Mouse (Mus musculus) bone marrow, adult 2 months (tissue): ENCODE data around the gene Pkn1. TPM values are rescaled to one million over a fixed set of nuclear protein-coding genes. Genes with fewer than 3 reads are reported as not detected.
A peak's percentile ranks its signal among the peaks of the same experiment; 100 is the strongest.

Experiments
- H3K27ac ChIP-seq: fragments of 200-500 bp; 2 replicates; pipeline ENCODE4 v1.5.1; 2012; ENCODE audit warnings: low read depth, mild to moderate bottlenecking, control low read depth, inconsistent platforms, low read length; ENCODE audit not compliant: control insufficient read depth, poor library complexity, insufficient read depth
- H3K4me1 ChIP-seq: fragments of 200-500 bp; 2 replicates; pipeline ENCODE4 v1.6.1; 2011; ENCODE audit warnings: low read length; ENCODE audit not compliant: control insufficient read depth, insufficient read depth
- H3K4me3 ChIP-seq: fragments of 200-500 bp; replicated peaks from 2 replicates; pipeline ENCODE3; 2011; ENCODE audit warnings: mild to moderate bottlenecking, low read depth, low read length, control low read depth; ENCODE audit not compliant: control insufficient read depth
- CTCF ChIP-seq: fragments of 200-500 bp; IDR thresholded peaks from 2 replicates; pipeline ENCODE4 v1.5.1; 2011; ENCODE audit warnings: low read length, control low read depth; ENCODE audit not compliant: control insufficient read depth, insufficient read depth
- POLR2A ChIP-seq: fragments of 200-500 bp; IDR thresholded peaks from 2 replicates; pipeline ENCODE4 v1.6.1; 2011; ENCODE audit warnings: low read depth, mild to moderate bottlenecking, control low read depth, low read length, borderline replicate concordance; ENCODE audit not compliant: control insufficient read depth
- WGBS: fragments of 180-500 bp; shearing (Covaris S2); methylation state at CpG from one replicate; pipeline ENCODE4 v1.1.7; 2018; 5-methylcytosine and 5-hydroxymethylcytosine counted together
- polyA plus RNA-seq: library from polyadenylated mRNA; stranded (reverse); fragments of >200 nt; gene quantifications from 2 replicates; pipeline ENCODE4 v1.2.4, GENCODE M21; 2011; ENCODE audit warnings: low replicate concordance; ENCODE audit not compliant: missing spikeins, insufficient read depth, insufficient read length

The Pkn1 gene
- polyA plus RNA-seq, 1 experiment = 94.3 TPM

- peaks cover 13% of the 10 kb centered on the region for H3K4me1 ChIP-seq
Measured at GRCm38 (mm10) chr8:83699566-83699965, 587 bp upstream of the Pkn1 start.

GRCm38 (mm10) chr8:83698291-83698660, 703 bp downstream of the Pkn1 start:
- Histone ChIP-seq H3K4me3 (peak overlapping the region; percentile 92), H3K27ac (peak overlapping the region; percentile 98), H3K4me1 (peaks cover 17% of the 10 kb centered on the region)
- TF ChIP-seq POLR2A (peak; percentile 42; the same call in 1 of the 2 replicates), CTCF (0 out of 2 replicates have a peak, but pooled peaks have one; percentile 1)
- under 1% methylated on average over 15 of the region's 15 CpGs for WGBS

More at GRCm38 (mm10) chr8:83699566-83699965, 587 bp upstream of the Pkn1 start:
- H3K4me3 ChIP-seq = peak overlapping the region; percentile 89
- no peak for TF ChIP-seq POLR2A
- TF ChIP-seq CTCF = no peak
- WGBS = 4% methylated on average over 9 of the region's 9 CpGs
- peak overlapping the region; percentile 95 for H3K27ac ChIP-seq

DNA sequence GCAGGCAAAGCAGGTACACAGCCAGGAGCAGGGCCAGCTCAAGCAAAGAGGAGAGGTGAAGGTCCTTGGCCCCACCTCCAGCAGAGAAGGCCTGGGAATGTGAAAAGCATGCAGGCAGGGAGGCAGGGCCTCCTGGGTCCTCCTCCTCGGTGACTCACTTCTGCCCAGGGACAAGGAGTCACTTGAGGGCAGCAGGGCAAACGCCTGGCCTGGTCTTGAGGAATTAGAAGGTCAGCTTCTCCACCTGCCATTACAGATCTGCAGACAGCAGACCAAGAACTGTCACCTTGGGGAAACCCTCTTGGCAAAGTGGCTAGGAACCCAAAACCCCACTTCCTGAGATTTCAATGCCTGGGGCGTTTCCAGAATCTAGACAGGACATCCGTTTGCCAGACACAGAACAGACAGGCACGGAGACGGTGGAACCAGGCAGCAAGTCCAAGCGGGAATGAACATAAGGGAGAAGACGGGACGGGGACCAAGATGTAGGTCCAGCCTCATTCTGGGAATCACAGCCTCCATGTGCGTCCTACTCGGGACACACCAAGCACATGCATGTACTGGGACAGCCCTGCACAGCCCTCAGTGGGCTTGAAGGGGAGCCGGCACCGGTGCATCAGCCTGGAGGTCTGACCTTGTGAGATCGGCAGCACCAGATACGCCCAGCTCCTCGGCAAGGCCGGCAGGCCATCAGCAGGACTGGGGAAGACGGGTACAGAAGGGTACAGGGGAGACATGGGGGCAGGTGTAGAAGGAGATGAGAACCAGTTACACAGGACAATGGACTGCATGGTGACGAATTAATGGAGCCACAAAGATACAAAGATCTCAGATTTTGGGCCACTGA, 1.4 kb downstream of the Pkn1 start:
- Histone ChIP-seq H3K27ac (peak overlapping the region; percentile 98), H3K4me3 (peak overlapping the region; percentile 92), H3K4me1 (peaks cover 17% of the 10 kb centered on the region)
- 11% methylated on average over 19 of the region's 19 CpGs for WGBS
- TF ChIP-seq POLR2A = no peak
- no peak for TF ChIP-seq CTCF

DNA sequence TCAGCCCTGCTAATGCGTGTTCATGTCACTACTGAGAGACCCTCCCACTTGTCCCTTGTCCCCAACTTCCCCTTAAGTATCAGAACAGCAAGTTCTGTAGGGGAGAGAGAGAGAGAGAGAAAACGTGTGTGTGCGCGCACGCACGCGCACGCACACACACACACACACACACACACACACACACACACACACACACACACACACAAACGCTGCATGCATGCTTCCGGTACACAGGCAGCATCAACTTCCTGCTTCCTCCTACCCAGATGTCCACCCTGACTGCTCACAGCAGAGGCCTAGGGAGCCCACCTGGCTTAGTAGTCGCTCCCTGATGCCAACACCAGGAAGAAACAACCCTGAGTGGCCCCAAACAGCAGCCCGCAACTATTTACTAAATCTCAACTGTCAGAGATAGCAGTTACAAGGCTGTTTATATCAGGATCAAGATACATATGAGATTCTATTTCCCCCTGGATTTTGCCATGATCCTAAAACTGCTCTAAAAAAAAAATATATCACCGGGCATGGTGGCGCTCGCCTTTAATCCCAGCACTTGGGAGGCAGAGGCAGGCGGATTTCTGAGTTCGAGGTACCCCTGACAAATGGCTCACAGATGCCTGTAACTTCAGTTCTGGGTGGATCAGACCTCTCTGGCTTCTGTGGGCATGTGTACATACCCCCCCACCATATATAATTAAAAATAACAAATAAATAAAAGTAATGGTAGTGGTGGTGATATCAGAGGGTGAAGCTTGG, 3.5 kb downstream of the Pkn1 start:
- 49% methylated on average over 9 of the region's 17 CpGs for WGBS
- TF ChIP-seq CTCF (no peak), POLR2A (no peak)
- Histone ChIP-seq H3K4me1 (peaks cover 17% of the 10 kb centered on the region), H3K4me3 (no peak overlapping the region), H3K27ac (peak overlapping the region; percentile 73; the same call in 1 of the 2 replicates)

DNA sequence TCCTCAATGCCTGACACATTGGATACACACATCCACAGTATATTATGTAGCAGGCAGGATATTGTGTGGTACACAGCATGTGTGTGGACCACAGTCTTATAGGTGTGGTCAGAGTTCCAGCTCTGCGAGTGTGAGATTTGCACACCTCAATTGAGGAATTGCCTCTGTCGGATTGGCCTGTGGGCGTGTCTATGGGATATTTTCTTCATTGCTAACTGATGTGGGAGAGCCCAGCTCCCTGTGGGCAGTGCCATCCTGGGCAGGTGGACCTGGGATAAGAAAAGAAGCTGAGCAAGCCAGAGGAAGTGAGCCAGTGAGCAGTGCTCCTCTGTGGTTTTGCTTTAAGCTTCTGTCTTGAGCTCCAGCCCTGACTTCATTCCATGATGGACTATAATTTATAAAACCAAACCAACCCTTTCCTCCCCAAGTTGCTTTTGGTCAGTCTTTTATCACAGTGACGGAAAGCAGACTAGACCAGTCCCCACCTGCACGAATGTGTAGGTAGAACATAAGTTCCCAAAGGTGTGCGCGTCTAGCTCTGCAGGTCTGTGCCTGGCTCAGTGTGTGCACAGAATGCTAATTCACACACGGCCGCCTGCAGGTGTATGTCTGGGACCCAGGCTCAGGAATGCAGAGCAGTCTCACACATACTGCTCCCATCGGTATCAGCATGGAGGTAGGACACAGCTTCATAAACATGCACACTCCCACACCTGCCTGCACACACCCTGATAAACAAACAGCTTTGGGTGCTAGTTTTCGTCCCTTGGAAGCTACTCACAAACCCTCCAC, 4.4 kb downstream of the Pkn1 start:
- Histone ChIP-seq H3K4me3 (no peak overlapping the region), H3K4me1 (peaks cover 16% of the 10 kb centered on the region), H3K27ac (peak overlapping the region; percentile 73)
- TF ChIP-seq POLR2A (no peak), CTCF (no peak)
- WGBS = 57% methylated on average over 11 of the region's 11 CpGs

GRCm38 (mm10) chr8:83693609-83694236, 5.3 kb downstream of the Pkn1 start:
- 11% methylated on average over 10 of the region's 10 CpGs for WGBS
- TF ChIP-seq POLR2A = no peak
- TF ChIP-seq CTCF = no peak
- Histone ChIP-seq H3K27ac (peak overlapping the region; percentile 73; the same call in 1 of the 2 replicates), H3K4me3 (peak overlapping the region; percentile 69), H3K4me1 (peaks cover 16% of the 10 kb centered on the region)

- H3K27ac ChIP-seq = no peak overlapping the region
- peaks cover 2% of the 10 kb centered on the region; the same call in 1 of the 2 replicates for H3K4me1 ChIP-seq
- H3K4me3 ChIP-seq = no peak overlapping the region
- 87% methylated on average over 6 of the region's 6 CpGs for WGBS
- no peak for TF ChIP-seq POLR2A
- TF ChIP-seq CTCF = no peak
Measured at GRCm38 (mm10) chr8:83689264-83689663, 9.7 kb downstream of the Pkn1 start.

GRCm38 (mm10) chr8:83684517-83684916, 14.5 kb downstream of the Pkn1 start:
- Histone ChIP-seq H3K4me1 (no peaks in the 10 kb centered on the region), H3K4me3 (no peak overlapping the region), H3K27ac (no peak overlapping the region)
- WGBS = 93% methylated on average over 9 of the region's 9 CpGs
- no peak for TF ChIP-seq POLR2A
- no peak for TF ChIP-seq CTCF
